ENCODE assay signal across 9 mouse cellular contexts in genomic region chr9:44489651-44490085, GRCm38 (mm10). TPM values are rescaled to one million over a fixed set of nuclear protein-coding genes. Genes with fewer than 3 reads are reported as not detected.
DNase-seq lines count a peak whose midpoint lies in the region; ATAC-seq and TF ChIP-seq lines count a peak whose summit lies in the region.
"Had no signal": no experiment of that assay in that cellular context is flagged by ENCODE, and none has a peak within 500 bp of the region (broad histone marks: within the 10 kb centered on the region; RNA-seq: fewer than 3 reads in every experiment).

No protein-coding gene starts in this region.

- WGBS in heart, embryonic 15.5 days = 10% methylated on average over 17 of the region's 17 CpGs
- WGBS in limb, embryonic 11.5 days = 5% methylated on average over 16 of the region's 17 CpGs

- peak; percentile 70 to 71 for DNase-seq in right cerebral cortex, postnatal 10 days (ENCODE audit: low spot score in 2 of 2)
- DNase-seq in right cerebral cortex, adult 18-20 months = no peak
- no peak for DNase-seq in limb, embryonic 11.5 days (ENCODE audit: low spot score)
- no peak for DNase-seq in frontal cortex, postnatal 25 days (ENCODE audit: low spot score in 2 of 2)
- DNase-seq in spleen, adult 18-20 months = no peak

- H3K4me1 ChIP-seq in cortical plate, adult 2 months (ENCODE audit: control insufficient read depth, insufficient read depth, low read length) = peaks cover 23% of the 10 kb centered on the region
- peaks cover 100% of the 10 kb centered on the region for H3K4me1 ChIP-seq in heart, embryonic 15.5 days (replicated peaks)
- peaks cover 90% of the 10 kb centered on the region for H3K4me1 ChIP-seq in limb, embryonic 11.5 days (ENCODE audit: control insufficient read depth, insufficient read depth, low read length)

- TF ChIP-seq CTCF in cortical plate, adult 2 months (IDR thresholded peaks at IDR 0.05; ENCODE audit: extremely low read depth, insufficient read depth, low read length) = no peak

- H3K4me3 ChIP-seq in cortical plate, adult 2 months (ENCODE audit: insufficient read depth, low read length) = peak overlapping the region; percentile 7; the same call in 1 of the 2 replicates
- H3K4me3 ChIP-seq in heart, embryonic 15.5 days = peak overlapping the region; percentile 87
- H3K4me3 ChIP-seq in limb, embryonic 11.5 days (ENCODE audit: low read depth, low read length) = peak overlapping the region; percentile 14; the same call in 1 of the 2 replicates
- no peak overlapping the region for H3K4me3 ChIP-seq in myocyte
- H3K4me3 ChIP-seq: megakaryocyte, embryonic 14.5 days had no signal

- no peak overlapping the region for H3ac ChIP-seq in myocyte (ENCODE audit: control insufficient read depth, insufficient read length)

- H3K27me3 ChIP-seq in heart, embryonic 15.5 days = no peaks in the 10 kb centered on the region
- H3K27me3 ChIP-seq in limb, embryonic 11.5 days (ENCODE audit: control insufficient read depth, insufficient read depth, low read length) = no peaks in the 10 kb centered on the region
- H3K27me3 ChIP-seq in myocyte (ENCODE audit: control insufficient read depth, insufficient read depth, insufficient read length) = no peaks in the 10 kb centered on the region

- H3K27ac ChIP-seq in cortical plate, adult 2 months (ENCODE audit: insufficient read depth, low read length) = no peak overlapping the region
- H3K27ac ChIP-seq in heart, embryonic 15.5 days = peak overlapping the region; percentile 93
- H3K27ac ChIP-seq in limb, embryonic 11.5 days (replicated peaks; ENCODE audit: low read depth, low read length) = peak overlapping the region; percentile 74

- H3K79me2 ChIP-seq in myocyte (ENCODE audit: control insufficient read depth, insufficient read depth) = peaks cover 96% of the 10 kb centered on the region

- H3K36me3 ChIP-seq in heart, embryonic 15.5 days = 0 out of 2 replicates have a peak, but pooled peaks cover 4% of the 10 kb centered on the region
- H3K36me3 ChIP-seq in limb, embryonic 11.5 days (ENCODE audit: control insufficient read depth, insufficient read depth, low read length) = no peaks in the 10 kb centered on the region
- no peaks in the 10 kb centered on the region for H3K36me3 ChIP-seq in myocyte (ENCODE audit: control insufficient read depth, insufficient read depth)

- no peaks in the 10 kb centered on the region for H3K9me3 ChIP-seq in heart, embryonic 15.5 days (replicated peaks)
- no peaks in the 10 kb centered on the region for H3K9me3 ChIP-seq in limb, embryonic 11.5 days (ENCODE audit: control insufficient read depth, low read length)
- H3K9me3 ChIP-seq: megakaryocyte, embryonic 14.5 days had no signal

- no peak for ATAC-seq in heart, embryonic 15.5 days (replicated peaks; ENCODE audit: insufficient number of reproducible peaks, insufficient read depth, low FRiP score, low read depth)
- no peak for ATAC-seq in limb, embryonic 11.5 days (ENCODE audit: insufficient number of reproducible peaks, low FRiP score, low TSS enrichment, low read depth)

- TF ChIP-seq POLR2A in cortical plate, adult 2 months (IDR thresholded peaks at IDR 0.05; ENCODE audit: extremely low read depth, insufficient read depth, low read length) = no peak
- TF ChIP-seq POLR2A in myocyte (IDR thresholded peaks at IDR 0.05; ENCODE audit: insufficient read length, low read depth) = no peak

- peak overlapping the region; percentile 56 for H3K9ac ChIP-seq in heart, embryonic 15.5 days
- peak overlapping the region; percentile 45 for H3K9ac ChIP-seq in limb, embryonic 11.5 days (ENCODE audit: low read length)

- peak overlapping the region; percentile 85 for H3K4me2 ChIP-seq in heart, embryonic 15.5 days
- H3K4me2 ChIP-seq in limb, embryonic 11.5 days (ENCODE audit: low read depth, severe bottlenecking) = peak overlapping the region; percentile 81
- peak overlapping the region; percentile 100 for H3K4me2 ChIP-seq in myocyte (ENCODE audit: low read depth)

TF ChIP-seq in myocyte, 11 proteins besides CTCF, POLR2A, EP300 and RAD21:
- TF ChIP-seq USF1 (IDR thresholded peaks at IDR 0.05; ENCODE audit: low read depth) (no peak), REST (IDR thresholded peaks at IDR 0.05; ENCODE audit: insufficient read depth, insufficient read length) (no peak), MYOG (IDR thresholded peaks at IDR 0.05; ENCODE audit: control insufficient read depth in 1 of 3, insufficient read depth in 1 of 3, insufficient read length in 2 of 3, low read depth in 2 of 3) (no peak), POLR2AphosphoS2 (IDR thresholded peaks at IDR 0.05; ENCODE audit: insufficient read length, low read depth) (no peak), MYOD1 (IDR thresholded peaks at IDR 0.05; ENCODE audit: control insufficient read depth in 1 of 3, insufficient read length in 2 of 3, low read depth in 2 of 3) (no peak), TCF12 (IDR thresholded peaks at IDR 0.05; ENCODE audit: insufficient read depth, poor library complexity, severe bottlenecking) (no peak), TCF3 (IDR thresholded peaks at IDR 0.05; ENCODE audit: insufficient read length, low read depth) (no peak), CEBPB (IDR thresholded peaks at IDR 0.05; ENCODE audit: insufficient read depth, poor library complexity, severe bottlenecking) (no peak), MAX (IDR thresholded peaks at IDR 0.05; ENCODE audit: low read depth) (no peak), SRF (IDR thresholded peaks at IDR 0.05; ENCODE audit: control insufficient read depth, insufficient read length, low read depth) (no peak), E2F4 (IDR thresholded peaks at IDR 0.05; ENCODE audit: insufficient read depth) (no peak)

RNA-seq across cellular contexts. Expression of gene Bcl9l, which starts 7.0 kb away (rescaled TPM):
- polyA plus RNA-seq in cortical plate, adult 2 months (2012; rRNA removed) = 13.8 and 14.6 TPM in 2 replicates
- 9.1 and 12.6 TPM in 2 replicates for polyA plus RNA-seq in heart, embryonic 15.5 days (2015; fragmentation: Nextera tagmentation; extraction: Ambion mirVana)
- 11.6 and 12.3 TPM in 2 replicates for polyA plus RNA-seq in limb, embryonic 11.5 days (2014; fragmentation: Nextera tagmentation; extraction: Ambion mirVana)
- polyA plus RNA-seq in myocyte (2012; fragmentation: generic; extraction: Trizol) = 35.4 TPM

RNA-seq across cellular contexts. Expression of gene Upk2, which starts 34.9 kb away (rescaled TPM):
- 0.11 TPM in 1 of 2 replicates, not detected in the other for polyA plus RNA-seq in cortical plate, adult 2 months (2012; rRNA removed)
- polyA plus RNA-seq in heart, embryonic 15.5 days (2015; fragmentation: Nextera tagmentation; extraction: Ambion mirVana) = 0.63 TPM in 1 of 2 replicates, not detected in the other
- 0.59 and 0.99 TPM in 2 replicates for polyA plus RNA-seq in limb, embryonic 11.5 days (2014; fragmentation: Nextera tagmentation; extraction: Ambion mirVana)
- not detected for polyA plus RNA-seq in myocyte (2012; fragmentation: generic; extraction: Trizol)

RNA-seq across cellular contexts. Expression of gene Foxr1, which starts 48.7 kb away (rescaled TPM):
- polyA plus RNA-seq in cortical plate, adult 2 months (2012; rRNA removed) = 0.04 TPM in 1 of 2 replicates, not detected in the other
- not detected in 2 replicates for polyA plus RNA-seq in heart, embryonic 15.5 days (2015; fragmentation: Nextera tagmentation; extraction: Ambion mirVana)
- polyA plus RNA-seq in limb, embryonic 11.5 days (2014; fragmentation: Nextera tagmentation; extraction: Ambion mirVana) = not detected in 2 replicates
- polyA plus RNA-seq in myocyte (2012; fragmentation: generic; extraction: Trizol) = not detected

Comparison
In these comparisons a context has a peak if more than half of its experiments do, and no peak if none do; other contexts are left out.
1. DNase-seq: peak in right cerebral cortex, postnatal 10 days (2 of 2); none in right cerebral cortex, adult 18-20 months (single experiment), limb, embryonic 11.5 days (single experiment), frontal cortex, postnatal 25 days (0 of 2) and spleen, adult 18-20 months (0 of 2).
2. Peak in every context shown above with its lines, with median percentiles within 50 percentile points of each other: H3K4me2 ChIP-seq.